Mouse (Mus musculus) v-Abl transformed pro-B cells (cell line): ENCODE data around the gene Il11.

ENCODE experiments used
- in situ Hi-C, 2 experiments: fragments of 400-800 bp; cut with MboI; formaldehyde crosslinking; loops; one replicate each; pipeline ENCODE4 v1.15.1; 2025; ENCODE audit not compliant: unreplicated experiment in 2 of 2

The Il11 gene

DNA sequence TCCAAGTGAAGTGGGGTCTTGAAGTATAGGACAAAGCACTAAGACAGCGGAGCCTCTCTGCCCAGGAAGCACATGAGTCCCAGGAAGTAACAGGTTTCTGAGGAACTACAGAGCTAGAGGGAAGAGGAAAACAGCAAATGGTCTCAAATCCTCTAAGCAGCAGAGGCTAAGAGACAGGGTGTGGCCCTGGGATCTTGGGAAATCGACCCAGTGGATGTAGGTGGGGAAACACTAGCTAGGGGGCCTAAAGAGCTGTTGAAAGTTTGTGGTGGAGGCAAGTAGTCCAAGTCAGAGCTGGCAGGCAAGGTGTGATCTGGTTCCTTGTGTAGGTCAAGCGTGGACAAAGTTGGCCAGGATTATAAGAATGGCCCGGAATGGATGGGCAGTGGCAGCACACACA, 34.3 kb downstream of the Il11 start:
- in situ Hi-C loops: loop anchor here (5.0 kb wide), 2 partner anchors 34 to 39 kb away; partner anchors contain the start of genes Il11 (in 1 of the 2), Tmem190 (in 1 of the 2) and Tmem238 (in 1 of the 2)

DNA sequence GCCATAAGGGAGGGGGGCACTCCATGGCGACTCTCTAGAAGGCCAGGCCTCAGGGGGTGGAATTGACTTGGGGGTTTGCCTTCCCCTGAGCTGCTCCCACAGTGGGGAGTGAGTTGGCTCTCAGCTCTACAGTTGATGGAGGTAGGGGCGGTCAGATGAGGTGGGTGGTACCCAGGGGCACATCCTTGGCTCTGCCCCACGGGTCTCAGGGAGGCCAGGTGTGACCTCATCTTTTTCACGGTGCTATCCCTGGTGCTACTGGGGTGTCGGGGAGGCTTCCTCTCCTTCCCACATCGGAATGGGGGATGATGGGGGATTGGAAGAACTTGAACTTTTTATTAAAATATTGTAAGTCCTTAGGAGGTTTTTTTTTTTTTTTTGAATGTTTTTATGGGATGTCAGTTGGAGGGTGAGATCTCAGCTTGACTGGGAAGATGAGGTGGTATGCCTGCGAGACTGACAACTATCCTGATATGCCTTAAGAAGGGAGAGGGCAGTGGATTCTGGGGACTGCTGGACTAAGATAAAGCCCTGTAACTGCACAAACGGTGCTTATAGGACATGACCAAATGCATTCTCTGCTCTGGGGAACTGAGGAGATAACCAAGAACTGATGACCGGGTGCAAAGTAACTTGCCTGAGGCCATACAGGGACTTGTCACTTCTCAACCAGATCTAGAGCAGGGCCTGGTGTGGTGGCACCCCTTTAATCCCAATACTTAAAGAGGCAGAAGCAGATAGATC, 35.3 kb downstream of the Il11 start:
- in situ Hi-C loops: loop anchor here (5.0 kb wide), 2 partner anchors 35 to 40 kb away; partner anchors contain the start of genes Il11 (in 1 of the 2), Tmem190 (in 1 of the 2) and Tmem238 (in 1 of the 2)

DNA sequence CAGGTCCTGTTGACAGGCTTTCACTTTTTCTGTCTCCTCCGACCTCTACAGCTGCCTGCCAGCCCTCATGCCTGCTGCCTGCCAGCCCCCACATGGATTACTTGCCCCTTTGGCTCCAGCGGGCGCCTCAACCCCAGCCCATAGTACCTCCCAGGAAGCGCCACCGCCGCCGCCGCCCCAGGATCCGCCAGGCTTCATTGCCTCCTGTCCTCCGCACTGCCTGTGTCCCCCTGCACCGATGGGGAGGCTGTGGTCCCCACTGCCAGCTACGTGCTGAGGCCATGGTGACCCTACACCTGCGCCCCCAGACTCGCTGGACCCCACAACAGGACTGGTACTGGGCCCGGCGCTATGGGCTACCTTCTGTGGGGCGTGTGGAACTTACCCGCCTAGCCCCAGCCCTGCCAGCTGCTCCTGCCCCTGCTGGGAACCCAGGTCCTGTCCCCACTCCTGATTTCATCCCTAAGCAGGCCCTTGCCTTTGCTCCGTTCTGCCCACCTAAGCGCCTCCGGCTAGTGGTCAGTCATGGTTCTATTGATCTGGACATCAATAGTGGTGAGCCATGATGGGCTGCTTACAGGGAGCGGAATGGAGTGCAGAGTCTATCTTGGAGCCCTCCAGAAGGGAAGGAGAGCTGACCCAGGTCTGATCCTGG, 36.2 kb downstream of the Il11 start:
- in situ Hi-C loops: loop anchor here (5.0 kb wide), 2 partner anchors 36 to 41 kb away; partner anchors contain the start of genes Il11 (in 1 of the 2), Tmem190 (in 1 of the 2) and Tmem238 (in 1 of the 2)

DNA sequence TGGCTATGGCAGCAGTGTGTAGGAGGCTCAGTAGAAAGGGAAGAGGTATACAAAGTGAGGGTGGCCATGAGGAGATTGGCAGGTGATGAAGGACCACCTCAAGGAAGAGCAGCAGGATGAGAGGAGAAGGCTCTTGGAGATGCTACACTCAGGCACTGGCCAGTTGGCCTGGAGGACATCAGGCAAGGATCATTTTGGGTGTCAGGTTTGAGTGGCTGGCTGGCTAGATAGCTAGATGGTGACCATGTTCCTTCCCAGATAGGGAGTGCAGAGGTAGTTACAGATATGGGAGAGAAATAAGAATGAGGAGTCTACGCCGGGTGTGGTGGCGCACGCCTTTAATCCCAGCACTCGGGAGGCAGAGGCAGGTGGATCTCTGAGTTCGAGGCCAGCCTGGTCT, 37.8 kb downstream of the Il11 start:
- in situ Hi-C loops: loop anchor here (5.0 kb wide), 2 partner anchors 37 to 42 kb away; partner anchors contain the start of genes Il11 (in 1 of the 2), Tmem190 (in 1 of the 2) and Tmem238 (in 1 of the 2)

DNA sequence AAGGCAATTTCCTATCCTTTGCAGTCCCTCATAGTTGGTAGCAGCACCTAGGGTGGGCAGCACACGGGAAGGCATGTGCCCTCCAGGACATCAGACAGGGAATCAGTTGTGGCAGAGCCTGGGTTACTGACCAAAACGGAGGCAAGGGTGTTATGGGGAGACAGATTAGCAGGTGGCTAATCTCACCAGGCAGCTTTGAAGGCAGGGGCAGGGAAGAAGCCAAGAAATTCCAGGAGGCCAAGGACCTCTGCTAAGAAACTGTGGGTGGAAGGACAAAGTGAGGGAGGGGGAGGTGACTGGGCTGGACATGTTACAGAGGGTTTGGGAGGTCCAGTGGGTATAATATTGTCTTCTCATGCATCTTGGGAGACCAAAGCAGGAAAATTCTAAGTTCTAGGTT, 39.3 kb downstream of the Il11 start:
- in situ Hi-C loops: no loop called here

DNA sequence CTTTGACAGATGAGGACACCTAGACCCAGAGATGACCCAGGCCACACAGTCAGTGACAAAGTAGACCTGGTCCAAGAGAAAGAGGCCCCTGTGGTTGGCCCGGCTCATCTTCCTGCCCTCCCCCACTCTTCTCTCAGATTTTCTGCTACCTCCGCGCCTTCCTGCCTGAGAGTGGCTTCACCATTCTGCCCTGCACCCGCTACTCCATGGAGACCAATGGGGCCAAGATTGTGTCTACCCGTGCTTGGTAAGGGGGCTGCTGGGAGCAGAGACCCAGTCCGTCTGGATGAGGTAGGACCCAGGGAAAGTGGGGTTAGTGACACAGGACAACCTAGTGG, 40.2 kb downstream of the Il11 start:
- in situ Hi-C loops: no loop called here

DNA sequence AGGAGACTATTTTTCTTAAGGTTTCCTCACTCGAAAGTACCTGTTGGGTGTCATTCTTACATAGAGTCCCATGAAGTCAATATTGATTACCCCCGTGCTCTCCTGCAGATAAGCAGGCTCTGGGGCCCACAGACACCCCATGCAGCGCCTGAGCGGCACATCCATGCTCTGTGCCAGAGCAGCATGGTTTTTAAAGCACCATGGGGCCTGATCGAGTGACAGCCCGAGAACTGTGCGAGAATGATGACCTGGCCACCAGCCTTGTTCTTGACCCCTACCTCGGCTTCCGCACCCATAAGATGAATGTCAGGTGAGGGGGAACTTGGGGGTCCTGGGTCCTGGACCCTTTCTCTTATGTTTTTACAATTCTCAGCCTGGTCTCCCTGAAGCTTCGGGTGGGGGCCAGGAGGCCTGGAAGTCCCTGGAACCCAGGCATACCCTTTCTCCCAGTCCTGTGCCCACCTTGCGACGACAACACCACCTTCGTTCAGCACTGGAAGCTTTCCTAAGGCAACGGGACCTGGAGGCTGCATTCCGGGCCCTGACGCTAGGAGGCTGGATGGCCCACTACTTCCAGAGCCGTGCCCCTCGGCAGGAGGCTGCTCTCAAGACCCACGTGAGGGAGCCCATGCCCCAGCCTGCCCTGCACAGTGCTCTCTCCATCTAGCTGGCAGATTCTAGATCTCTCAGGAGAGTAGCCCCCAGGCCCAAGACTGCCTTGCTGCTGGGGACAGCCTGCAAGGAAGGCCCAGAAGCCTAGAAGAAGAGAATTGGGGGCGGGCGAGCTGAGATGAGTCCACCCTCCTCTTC, 40.8 kb downstream of the Il11 start:
- in situ Hi-C loops: no loop called here

DNA sequence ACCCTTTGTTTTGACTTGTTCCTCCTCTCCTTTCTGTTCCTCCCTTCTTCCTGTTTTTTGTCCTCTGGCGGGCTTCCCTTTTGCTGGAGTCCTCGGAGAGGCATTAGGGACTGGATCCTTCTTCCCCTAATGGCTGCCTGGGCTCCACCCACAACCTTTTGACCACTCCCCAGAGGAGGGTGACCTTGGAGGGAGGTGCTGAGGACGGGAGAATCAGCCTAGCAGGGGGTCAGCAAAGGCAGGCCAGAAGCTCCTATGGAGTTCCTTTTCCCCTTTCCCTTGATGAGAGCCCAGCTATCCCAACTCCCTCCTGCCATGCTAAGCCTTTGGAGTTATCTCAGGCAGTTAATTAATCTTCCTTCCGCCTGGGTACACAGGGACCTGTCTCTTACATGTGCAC, 41.5 kb downstream of the Il11 start:
- in situ Hi-C loops: no loop called here

DNA sequence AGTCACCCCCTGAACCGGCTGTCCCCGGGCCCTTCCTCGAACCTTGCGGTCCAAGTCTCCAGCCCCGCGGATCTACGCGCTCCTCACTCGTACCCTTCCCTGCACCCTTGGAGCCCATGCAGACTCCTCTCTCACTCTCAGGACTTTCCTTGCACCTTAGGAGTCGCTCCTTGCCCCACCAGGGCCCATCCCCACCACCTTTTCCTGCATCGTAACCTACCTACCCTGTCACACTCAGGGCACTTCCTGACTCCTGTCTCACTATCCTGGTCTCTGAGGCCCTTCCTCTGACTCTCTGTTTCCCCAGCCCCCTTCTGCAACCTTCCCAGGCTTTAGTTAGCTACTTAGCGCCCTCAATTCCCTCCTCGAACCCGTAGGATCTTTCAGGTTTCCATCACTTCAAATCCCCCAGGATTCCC, 42.3 kb downstream of the Il11 start:
- in situ Hi-C loops: no loop called here

DNA sequence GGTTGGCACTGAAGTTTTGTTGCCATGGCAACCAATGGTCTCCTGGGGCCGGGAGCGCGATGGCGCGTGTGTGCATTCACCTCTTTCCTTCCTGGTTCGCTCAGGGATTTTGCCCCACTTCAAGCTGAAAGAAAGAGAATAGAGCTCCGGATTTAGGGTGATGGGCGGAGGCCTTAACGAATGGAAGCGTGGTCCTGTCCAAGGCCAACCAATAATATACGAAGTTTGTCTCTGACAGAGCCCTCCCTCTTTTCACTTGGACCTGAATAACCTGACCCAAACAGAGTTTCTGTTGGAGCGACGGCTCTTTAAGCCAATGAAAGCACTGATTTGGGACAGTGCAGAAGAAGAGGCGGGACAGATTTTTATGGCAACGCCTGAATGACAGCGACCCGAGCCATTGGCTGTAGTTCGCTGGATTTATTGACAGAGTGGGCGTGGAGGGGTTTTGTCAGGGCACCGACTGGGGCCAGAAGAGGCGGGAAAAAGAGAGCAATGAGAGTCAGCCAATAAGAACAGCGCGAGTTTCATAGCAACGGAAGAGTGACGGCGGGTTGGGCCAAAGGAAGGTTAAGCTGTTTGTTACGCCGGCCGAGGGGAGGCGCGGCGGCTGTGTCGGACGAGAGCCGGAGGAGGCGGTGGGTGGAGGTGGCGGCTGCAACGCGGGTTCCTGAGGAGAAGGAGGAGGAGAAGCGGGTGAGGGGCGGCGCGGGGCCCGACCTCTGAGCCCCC, 42.9 kb downstream of the Il11 start, which contains the start of gene Kmt5c:
Gene Kmt5c, plus strand, starts transcription at position 572 of the 732 bp plus-strand sequence.
- in situ Hi-C loops: loop anchor here in 1 of 2 experiments (5.0 kb wide), 1 partner anchor 52 kb away; the partner anchor contains the start of gene Hspbp1

DNA sequence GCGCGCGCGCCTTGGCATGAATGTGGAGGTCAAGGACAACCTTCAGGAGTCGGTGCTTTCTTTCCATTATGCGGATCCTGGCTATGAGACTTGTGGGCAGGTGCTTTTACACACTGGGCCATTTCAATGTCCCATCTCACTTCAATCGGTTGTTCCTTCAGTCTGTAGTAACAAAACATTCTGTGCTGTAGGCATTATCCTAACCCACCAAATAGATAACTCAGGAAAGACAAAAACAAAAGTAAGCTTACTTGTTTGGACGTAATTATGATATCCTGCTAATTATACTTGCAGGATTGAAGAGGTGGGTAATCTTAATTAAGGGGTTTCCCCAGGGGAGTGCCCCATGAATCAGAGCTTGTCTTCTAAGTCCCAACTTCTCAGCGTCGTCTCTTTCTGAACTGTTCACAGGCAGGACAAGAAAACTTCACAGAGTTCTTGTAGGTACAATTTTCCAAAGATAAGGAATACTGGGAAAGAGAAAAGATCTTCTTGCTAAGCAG, 43.6 kb downstream of the Il11 start:
- in situ Hi-C loops: loop anchor here in 1 of 2 experiments (5.0 kb wide), 1 partner anchor 52 kb away; the partner anchor contains the start of gene Hspbp1

DNA sequence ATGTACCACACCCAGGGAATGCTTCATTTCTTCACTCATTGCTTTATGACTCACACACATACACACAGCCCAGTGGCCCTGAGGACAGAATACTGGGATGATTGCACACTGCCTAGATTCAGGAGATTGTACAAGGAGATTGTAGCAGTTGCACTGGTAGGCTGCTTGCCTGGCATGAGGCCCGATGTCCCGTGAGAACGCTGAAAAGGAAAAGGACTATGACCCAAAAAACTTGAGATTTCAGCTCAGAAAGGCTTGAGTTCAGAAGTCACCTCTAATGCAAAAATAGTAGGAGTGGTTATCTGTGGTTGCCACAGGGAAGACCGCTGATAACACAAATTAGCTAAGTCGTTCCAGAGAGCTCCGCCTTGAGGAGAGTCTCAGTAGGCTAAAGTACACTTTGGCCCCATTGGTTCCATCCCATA, 49.7 kb downstream of the Il11 start:
- in situ Hi-C loops: loop anchor here in 1 of 2 experiments (5.0 kb wide), 1 partner anchor 36 kb away; no protein-coding TSS in a partner anchor

DNA sequence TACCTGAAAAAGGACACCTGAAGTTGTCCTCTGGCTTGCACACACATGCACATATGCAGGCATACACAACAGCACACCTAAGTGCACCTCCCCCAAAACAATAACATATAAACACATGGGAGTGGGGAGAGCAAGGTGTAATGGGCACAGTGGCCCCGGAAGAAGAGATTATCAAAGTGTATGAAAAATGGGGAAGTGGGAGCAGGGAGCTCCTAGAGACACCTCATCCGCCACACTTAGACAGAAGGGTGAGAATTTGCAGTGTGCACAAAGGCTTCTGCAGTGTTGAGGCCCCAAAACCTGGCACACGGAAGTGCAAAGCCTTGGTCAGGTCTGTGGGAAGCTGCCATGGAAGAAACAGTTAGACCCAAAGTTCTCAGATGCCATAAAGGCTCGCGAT, 51.6 kb downstream of the Il11 start:
- in situ Hi-C loops: loop anchor here in 1 of 2 experiments (5.0 kb wide), 1 partner anchor 34 kb away; no protein-coding TSS in a partner anchor

DNA sequence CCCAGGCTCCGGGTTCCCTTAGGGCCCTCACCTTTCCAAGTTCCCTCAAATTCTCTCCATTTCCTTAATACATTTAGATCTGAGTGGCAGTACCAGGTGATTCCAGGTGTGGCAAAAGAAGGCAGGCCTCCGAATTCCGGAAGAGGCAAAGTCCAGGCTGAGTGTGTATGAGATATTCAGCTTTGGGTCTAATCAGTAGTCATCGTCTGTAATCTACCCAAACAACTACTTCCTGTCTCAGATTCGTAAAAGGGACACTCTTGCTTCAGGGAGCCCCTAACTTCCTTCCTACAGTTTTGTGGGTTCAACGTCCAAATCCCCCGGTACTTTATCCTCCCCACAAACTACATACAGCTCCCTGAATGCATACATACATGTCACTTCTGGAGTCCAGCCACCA, 57.5 kb downstream of the Il11 start, which contains the start of gene Tmem150b:
Gene Tmem150b, minus strand, starts transcription at position 81 of the 400 bp plus-strand sequence.
- in situ Hi-C loops: no loop called here

DNA sequence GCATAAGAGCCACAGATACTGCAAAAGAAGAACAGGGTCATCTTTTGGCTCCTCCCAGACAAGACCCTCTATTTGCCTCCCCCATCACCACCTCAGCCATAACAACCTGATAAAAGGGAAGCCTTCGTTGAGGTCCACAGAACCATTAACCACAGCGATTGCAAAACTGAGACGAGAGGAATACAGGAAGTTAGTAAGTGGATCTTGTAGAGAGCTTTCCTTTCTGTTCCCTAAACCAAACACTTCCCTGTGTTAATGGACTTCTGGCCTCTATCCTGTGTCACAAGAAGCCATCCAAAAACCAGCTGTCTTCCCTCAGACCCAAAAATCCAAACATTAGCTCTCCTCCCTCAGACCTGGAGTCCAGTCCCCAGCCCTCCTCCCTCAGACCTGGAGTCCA, 58.3 kb downstream of the Il11 start:
- in situ Hi-C loops: no loop called here

DNA sequence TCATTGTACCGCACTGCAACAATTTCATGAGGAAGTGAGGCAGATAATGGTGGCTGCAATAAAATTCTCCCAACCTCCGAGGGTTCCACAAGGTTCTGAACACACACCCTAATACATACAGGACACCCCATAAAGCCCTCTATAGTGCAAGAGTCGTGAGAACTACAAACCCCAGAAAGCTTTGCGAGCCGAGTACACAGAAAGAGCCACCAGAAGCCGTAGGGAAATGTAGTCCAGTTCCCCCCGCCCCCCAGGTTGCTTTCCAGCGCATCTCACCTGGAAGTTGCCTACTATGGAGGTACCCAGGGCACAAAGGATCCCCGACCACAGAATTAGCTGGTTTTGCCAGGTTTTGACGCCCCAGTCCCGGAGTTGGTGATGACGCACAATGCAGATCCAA, 59.2 kb downstream of the Il11 start:
- in situ Hi-C loops: no loop called here
